Mouse (Mus musculus): ENCODE measurements at regions not wholly inside any gene's neighbourhood (a gene's known extent, or its start where the extent isn't known, plus 50 kb on each side); places are given as distances from the start of the nearest gene placed in this dataset.

- in situ Hi-C loops (cut with MboI), result no loop called here
Measured at GRCm38 (mm10) chr7:36829710-36830109, 131.8 kb downstream of the Tshz3 start.

- in situ Hi-C loops (cut with MboI), result no loop called here
Measured at GRCm38 (mm10) chr7:36830155-36830554, 132.2 kb downstream of the Tshz3 start.

- in situ Hi-C loops (cut with MboI), result no loop called here
Measured at GRCm38 (mm10) chr7:36848279-36848678, 150.4 kb downstream of the Tshz3 start.

GRCm38 (mm10) chr7:36851275-36851889 is 153.5 kb downstream of the Tshz3 start:
- in situ Hi-C loops (cut with MboI), result no loop called here

GRCm38 (mm10) chr7:36854308-36854707 is 156.4 kb downstream of the Tshz3 start:
- in situ Hi-C loops (cut with MboI), result no loop called here

- in situ Hi-C loops (cut with MboI), result no loop called here
Measured at GRCm38 (mm10) chr7:36859428-36859827, 161.5 kb downstream of the Tshz3 start.

GRCm38 (mm10) chr7:36862481-36862880 is 164.6 kb downstream of the Tshz3 start:
- in situ Hi-C loops (cut with MboI), result no loop called here

- in situ Hi-C loops (cut with MboI), result no loop called here
Measured at GRCm38 (mm10) chr7:36863745-36864144, 165.8 kb downstream of the Tshz3 start.

- in situ Hi-C loops (cut with MboI), result no loop called here
Measured at GRCm38 (mm10) chr7:36864675-36865074, 166.8 kb downstream of the Tshz3 start.

- in situ Hi-C loops (cut with MboI), result no loop called here
Measured at GRCm38 (mm10) chr7:36866602-36867001, 168.7 kb downstream of the Tshz3 start.

GRCm38 (mm10) chr7:36874004-36874403 is 176.1 kb downstream of the Tshz3 start:
- in situ Hi-C loops (cut with MboI), result no loop called here

GRCm38 (mm10) chr7:36877686-36878085 is 179.8 kb downstream of the Tshz3 start:
- in situ Hi-C loops (cut with MboI), result no loop called here

- in situ Hi-C loops (cut with MboI), result no loop called here
Measured at GRCm38 (mm10) chr7:36892776-36893500, 195.0 kb downstream of the Tshz3 start.

GRCm38 (mm10) chr7:36896339-36896738 is 198.4 kb downstream of the Tshz3 start:
- in situ Hi-C loops (cut with MboI), result no loop called here

GRCm38 (mm10) chr7:36901537-36901936 is 203.6 kb downstream of the Tshz3 start:
- in situ Hi-C loops (cut with MboI), result no loop called here

- in situ Hi-C loops (cut with MboI), result no loop called here
Measured at GRCm38 (mm10) chr7:36913304-36913703, 215.4 kb downstream of the Tshz3 start.

- in situ Hi-C loops (cut with MboI), result no loop called here
Measured at GRCm38 (mm10) chr7:36914261-36914660, 216.3 kb downstream of the Tshz3 start.

GRCm38 (mm10) chr7:36915171-36915570 is 217.3 kb downstream of the Tshz3 start:
- in situ Hi-C loops (cut with MboI), result no loop called here

- in situ Hi-C loops (cut with MboI), result no loop called here
Measured at GRCm38 (mm10) chr7:36917011-36917410, 219.1 kb downstream of the Tshz3 start.

GRCm38 (mm10) chr7:36919413-36919812 is 221.5 kb downstream of the Tshz3 start:
- in situ Hi-C loops (cut with MboI), result no loop called here

GRCm38 (mm10) chr7:36921003-36921402 is 223.1 kb downstream of the Tshz3 start:
- in situ Hi-C loops (cut with MboI), result no loop called here

- in situ Hi-C loops (cut with MboI), result no loop called here
Measured at GRCm38 (mm10) chr7:36933490-36933889, 235.6 kb downstream of the Tshz3 start.

GRCm38 (mm10) chr7:36934792-36935555 is 237.1 kb downstream of the Tshz3 start:
- in situ Hi-C loops (cut with MboI), result no loop called here
